Mouse (Mus musculus) hindbrain, embryonic 14.5 days (tissue): ENCODE results near the gene Kcnn4. TPM values are rescaled to one million over a fixed set of nuclear protein-coding genes. Genes with fewer than 3 reads are reported as not detected.
A peak's percentile ranks its signal among the peaks of the same experiment; 100 is the strongest.
"Not testable (repeated sequence)": the region's sequence is repeated elsewhere in the genome, so short reads cannot be mapped to it uniquely, and the experiment has no call there.

Experiments
- ATAC-seq: fragments of 200-750 bp; cut with Nextera tagmentation; 2 replicates; pipeline ENCODE4 v1.8.0; 2017; ENCODE audit warnings: moderate number of reproducible peaks, mild to moderate bottlenecking, moderate TSS enrichment, moderate library complexity; ENCODE audit not compliant: low FRiP score
- DNase-seq: peaks from one replicate; pipeline ENCODE4 v3.0.0-alpha.2; 2015; ENCODE audit warnings: low spot score
- H3K27ac ChIP-seq: fragments of 300-500 bp; sonication (generic); 2 replicates; pipeline ENCODE4 v1.5.1; 2014; ENCODE audit warnings: mild to moderate bottlenecking, moderate library complexity
- H3K27me3 ChIP-seq: fragments of 300-500 bp; sonication (generic); 2 replicates; pipeline ENCODE4 v1.6.1; 2014; ENCODE audit warnings: mild to moderate bottlenecking, low read length, mixed read lengths; ENCODE audit not compliant: control insufficient read depth, insufficient read depth
- H3K36me3 ChIP-seq: fragments of 300-500 bp; sonication (generic); replicated peaks from 2 replicates; pipeline ENCODE4 v1.6.1; 2014; ENCODE audit not compliant: control insufficient read depth, insufficient read depth
- H3K4me1 ChIP-seq: fragments of 300-500 bp; sonication (generic); replicated peaks from 2 replicates; pipeline ENCODE4 v1.6.1; 2014; ENCODE audit warnings: antibody characterized with exemption, low read length, mixed read lengths; ENCODE audit not compliant: control insufficient read depth, insufficient read depth
- H3K4me2 ChIP-seq: fragments of 300-500 bp; sonication (generic); replicated peaks from 2 replicates; pipeline ENCODE4 v1.6.1; 2014; ENCODE audit warnings: mild to moderate bottlenecking, moderate library complexity
- H3K4me3 ChIP-seq: fragments of 300-500 bp; sonication (generic); replicated peaks from 2 replicates; pipeline ENCODE4 v1.5.1; 2014; ENCODE audit warnings: mild to moderate bottlenecking, low read length
- H3K9ac ChIP-seq: fragments of 300-500 bp; sonication (generic); 2 replicates; pipeline ENCODE4 v1.6.1; 2014
- H3K9me3 ChIP-seq: fragments of 300-500 bp; sonication (generic); 2 replicates; pipeline ENCODE4 v1.6.1; 2016; ENCODE audit warnings: low read length; ENCODE audit not compliant: control insufficient read depth
- WGBS: fragments of 180-500 bp; shearing (Covaris S2); extraction: QIAGEN DNeasy Blood & Tissue Kit; methylation state at CpG from one replicate; pipeline ENCODE4 v1.1.7; 2014; 5-methylcytosine and 5-hydroxymethylcytosine counted together
- polyA plus RNA-seq: library from polyadenylated mRNA; unstranded; fragments of >200 nt; fragmentation: Nextera tagmentation; extraction: Ambion mirVana; gene quantifications from 2 replicates; pipeline ENCODE4 v1.2.1, GENCODE M21; 2014

The Kcnn4 gene
- polyA plus RNA-seq, 1 experiment from 2014 or later = 2.8 TPM

GRCm38 (mm10) chr7:24396832-24397231 is 26.8 kb downstream of the Kcnn4 start:
- Histone ChIP-seq H3K36me3 (no peaks in the 10 kb centered on the region), H3K9me3 (no peaks in the 10 kb centered on the region), H3K27ac (no peak overlapping the region), H3K9ac (no peak overlapping the region), H3K4me1 (peaks cover 9% of the 10 kb centered on the region; the same call in 1 of the 2 replicates), H3K4me2 (no peak overlapping the region), H3K4me3 (no peak overlapping the region), H3K27me3 (no peaks in the 10 kb centered on the region)
- ATAC-seq = no peak
- no peak for DNase-seq
- 82% methylated on average over 11 of the region's 11 CpGs for WGBS

GRCm38 (mm10) chr7:24398364-24398913 is 28.4 kb downstream of the Kcnn4 start:
- H3K4me2 ChIP-seq = no peak overlapping the region
- DNase-seq = no peak
- 0 out of 2 replicates have a peak, but pooled peaks cover 3% of the 10 kb centered on the region for H3K36me3 ChIP-seq
- H3K9ac ChIP-seq = no peak overlapping the region
- no peak for ATAC-seq
- WGBS = 97% methylated on average over 8 of the region's 8 CpGs
- H3K4me1 ChIP-seq = peaks cover 9% of the 10 kb centered on the region; the same call in 1 of the 2 replicates
- H3K9me3 ChIP-seq = no peaks in the 10 kb centered on the region
- no peak overlapping the region for H3K27ac ChIP-seq
- H3K4me3 ChIP-seq = no peak overlapping the region
- no peaks in the 10 kb centered on the region for H3K27me3 ChIP-seq

- no peaks in the 10 kb centered on the region for H3K9me3 ChIP-seq
- H3K27me3 ChIP-seq = no peaks in the 10 kb centered on the region
- peaks cover 9% of the 10 kb centered on the region; the same call in 1 of the 2 replicates for H3K4me1 ChIP-seq
- peaks cover 11% of the 10 kb centered on the region for H3K36me3 ChIP-seq
- peak within 1 kb of the TSS; percentile 64 for H3K4me2 ChIP-seq
- WGBS = 2% methylated on average over 66 of the region's 66 CpGs
- H3K4me3 ChIP-seq = peak within 1 kb of the TSS; percentile 47
- H3K27ac ChIP-seq = peak within 1 kb of the TSS; percentile 95
- H3K9ac ChIP-seq = peak within 1 kb of the TSS; percentile 66
- ATAC-seq = peak; percentile 96
- DNase-seq = peak; percentile 100
These were observed 29.4 kb downstream of the Kcnn4 start, which contains the start of gene Smg9 for GRCm38 (mm10) chr7:24399256-24400081. Gene Smg9, plus strand, starts transcription at chr7:24399619.

- ATAC-seq = 0 out of 2 replicates have a peak, but pooled peaks have one; percentile 3
- DNase-seq = no peak
- H3K27me3 ChIP-seq = no peaks in the 10 kb centered on the region
- peaks cover 17% of the 10 kb centered on the region for H3K36me3 ChIP-seq
- peak overlapping the region; percentile 95 for H3K27ac ChIP-seq
- H3K9me3 ChIP-seq = no peaks in the 10 kb centered on the region
- peak overlapping the region; percentile 64 for H3K4me2 ChIP-seq
- 17% methylated on average over 3 of the region's 3 CpGs for WGBS
- H3K4me3 ChIP-seq = peak overlapping the region; percentile 47
- H3K9ac ChIP-seq = peak overlapping the region; percentile 66
- H3K4me1 ChIP-seq = peaks cover 9% of the 10 kb centered on the region; the same call in 1 of the 2 replicates
These were observed 30.0 kb downstream of the Kcnn4 start for GRCm38 (mm10) chr7:24400082-24400452.

GRCm38 (mm10) chr7:24400489-24400888 is 30.4 kb downstream of the Kcnn4 start:
- Histone ChIP-seq H3K4me2 (peak overlapping the region; percentile 64), H3K4me3 (peak overlapping the region; percentile 47; the same call in 1 of the 2 replicates), H3K36me3 (peaks cover 21% of the 10 kb centered on the region)
- H3K9ac ChIP-seq, DNase-seq, H3K27ac ChIP-seq, H3K4me1 ChIP-seq, H3K9me3 ChIP-seq, H3K27me3 ChIP-seq, ATAC-seq: not testable (repeated sequence)
- whole genome bisulfite sequencing = 97% methylated on average over 4 of the region's 4 CpGs

GRCm38 (mm10) chr7:24402851-24403250 is 32.8 kb downstream of the Kcnn4 start:
- Histone ChIP-seq H3K4me2 (no peak overlapping the region), H3K4me3 (no peak overlapping the region), H3K9me3 (no peaks in the 10 kb centered on the region), H3K9ac (no peak overlapping the region), H3K27ac (no peak overlapping the region), H3K36me3 (peaks cover 28% of the 10 kb centered on the region), H3K4me1 (peaks cover 11% of the 10 kb centered on the region; the same call in 1 of the 2 replicates), H3K27me3 (no peaks in the 10 kb centered on the region)
- 97% methylated on average over 9 of the region's 9 CpGs for WGBS
- ATAC-seq (no peak), DNase-seq (no peak)

GRCm38 (mm10) chr7:24405649-24406048 is 35.6 kb downstream of the Kcnn4 start:
- peaks cover 44% of the 10 kb centered on the region for H3K36me3 ChIP-seq
- H3K4me2 ChIP-seq = no peak overlapping the region
- H3K27ac ChIP-seq = no peak overlapping the region
- no peak overlapping the region for H3K9ac ChIP-seq
- no peak for ATAC-seq
- peaks cover 10% of the 10 kb centered on the region; the same call in 1 of the 2 replicates for H3K4me1 ChIP-seq
- no peak for DNase-seq
- no peak overlapping the region for H3K4me3 ChIP-seq
- H3K27me3 ChIP-seq = no peaks in the 10 kb centered on the region
- H3K9me3 ChIP-seq = no peaks in the 10 kb centered on the region
- 90% methylated on average over 13 of the region's 13 CpGs for WGBS

GRCm38 (mm10) chr7:24406528-24407344 is 36.7 kb downstream of the Kcnn4 start:
- WGBS = 42% methylated on average over 5 of the region's 5 CpGs
- H3K4me1 ChIP-seq = 0 out of 2 replicates have a peak, but pooled peaks cover 3% of the 10 kb centered on the region
- H3K36me3 ChIP-seq = peaks cover 44% of the 10 kb centered on the region
- no peaks in the 10 kb centered on the region for H3K9me3 ChIP-seq
- ATAC-seq = 0 out of 2 replicates have a peak, but pooled peaks have one; percentile 5
- no peaks in the 10 kb centered on the region for H3K27me3 ChIP-seq
- DNase-seq = peak; percentile 83
- H3K4me2 ChIP-seq = no peak overlapping the region
- H3K27ac ChIP-seq = no peak overlapping the region
- H3K9ac ChIP-seq = no peak overlapping the region
- no peak overlapping the region for H3K4me3 ChIP-seq

- Histone ChIP-seq H3K36me3 (peaks cover 45% of the 10 kb centered on the region), H3K27me3 (no peaks in the 10 kb centered on the region), H3K4me2 (no peak overlapping the region), H3K9me3 (no peaks in the 10 kb centered on the region), H3K4me1 (0 out of 2 replicates have a peak, but pooled peaks cover 3% of the 10 kb centered on the region), H3K4me3 (no peak overlapping the region), H3K27ac (no peak overlapping the region), H3K9ac (no peak overlapping the region)
- WGBS = 88% methylated on average over 9 of the region's 9 CpGs
- DNase-seq = no peak
- no peak for ATAC-seq
These were observed 38.1 kb downstream of the Kcnn4 start for GRCm38 (mm10) chr7:24408186-24408585.
